Mouse (Mus musculus): Measurements from ENCODE around the gene Dis3. TPM values are rescaled to one million over a fixed set of nuclear protein-coding genes. Genes with fewer than 3 reads are reported as not detected.

The Dis3 gene
- polyA plus RNA-seq, 2 experiments, result 9.6 to 16.3 TPM

DNA sequence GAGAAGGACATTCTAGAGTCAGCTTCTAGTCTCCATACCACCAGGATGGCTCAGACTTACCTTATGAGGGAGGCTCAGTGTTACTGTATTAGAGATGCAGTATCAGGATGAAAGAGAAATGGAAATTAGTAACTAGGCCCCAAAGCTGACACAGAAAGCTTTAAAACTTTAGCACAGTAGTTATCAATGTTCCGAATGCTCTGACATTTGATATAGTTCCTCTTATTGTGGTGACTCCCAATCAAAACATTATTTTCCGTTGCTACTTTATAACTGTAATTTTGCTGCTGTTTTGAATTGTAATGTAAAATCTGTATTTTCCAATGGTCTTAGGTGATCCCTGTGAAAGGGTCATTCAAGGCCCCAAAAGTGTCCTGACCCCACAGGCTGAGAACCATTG, 7.1 kb upstream of the Dis3 start:
- WGBS (ENCODE audit: insufficient replicate concordance), result 72% methylated on average over 2 of the region's 2 CpGs
- Histone ChIP-seq H3K27ac (no peak overlapping the region), H3K36me3 (replicated peaks; ENCODE audit: control insufficient read depth, insufficient read depth, low read depth) (peaks cover 7% of the 10 kb centered on the region; the same call in 1 of the 2 replicates), H3K9me3 (ENCODE audit: control insufficient read depth, low read length) (no peaks in the 10 kb centered on the region), H3K4me3 (ENCODE audit: insufficient read depth in 1 of 2, low read depth in 2 of 2, low read length in 2 of 2) (no peak overlapping the region), H3K9ac (replicated peaks) (no peak overlapping the region), H3K27me3 (ENCODE audit: control insufficient read depth, insufficient read depth, low read length) (no peaks in the 10 kb centered on the region), H3K4me1 (replicated peaks; ENCODE audit: control insufficient read depth in 2 of 2, insufficient read depth in 2 of 2, low read length in 1 of 2) (0 out of 4 replicates have a peak, but pooled peaks cover 0 to 1% of the 10 kb centered on the region in 2 experiments), H3K4me2 (ENCODE audit: low read depth) (no peak overlapping the region)
- DNase-seq (ENCODE audit: low read depth in 3 of 3, low spot score in 3 of 3) (no peak), ATAC-seq (ENCODE audit: insufficient read depth) (no peak)
- TF ChIP-seq CTCF (IDR thresholded peaks at IDR 0.05; ENCODE audit: low read depth), result no peak
- TF ChIP-seq EP300 (IDR thresholded peaks at IDR 0.05; ENCODE audit: low read depth), result no peak

DNA sequence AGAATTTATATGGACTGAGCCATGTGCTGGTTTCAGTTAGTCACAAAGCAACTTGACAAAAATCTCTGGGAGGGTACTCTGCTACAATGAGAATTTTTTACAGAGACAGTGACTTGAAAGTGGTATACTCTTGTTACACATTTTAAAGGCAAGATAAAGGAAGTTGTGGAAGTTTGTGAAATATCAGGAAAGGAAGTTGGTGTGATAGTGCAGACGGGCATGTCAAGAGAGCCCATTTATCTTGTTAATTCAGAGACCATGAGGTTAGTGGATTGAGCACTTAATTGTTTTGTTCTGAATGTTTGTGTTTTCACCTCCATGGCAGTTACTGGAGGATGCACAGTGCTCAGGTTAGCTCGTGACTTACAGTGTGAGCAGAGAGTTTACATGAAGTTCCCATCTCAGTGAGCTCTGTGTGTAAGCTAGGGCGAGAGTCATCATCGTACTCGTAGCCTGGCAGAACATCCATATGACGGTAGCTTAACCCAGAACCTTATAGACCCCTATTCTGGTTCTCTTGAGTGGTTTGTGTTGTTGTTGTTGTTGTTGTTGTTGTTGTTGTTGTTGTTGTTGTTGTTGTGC, 5.1 kb upstream of the Dis3 start:
- no peak overlapping the region for H3K4me3 ChIP-seq (ENCODE audit: insufficient read depth in 1 of 2, low read depth in 2 of 2, low read length in 2 of 2)
- 0 out of 4 replicates have a peak, but pooled peaks cover 0 to 1% of the 10 kb centered on the region in 2 experiments for H3K4me1 ChIP-seq (replicated peaks; ENCODE audit: control insufficient read depth in 2 of 2, insufficient read depth in 2 of 2, low read length in 1 of 2)
- no peaks in the 10 kb centered on the region for H3K9me3 ChIP-seq (ENCODE audit: control insufficient read depth, low read length)
- no peaks in the 10 kb centered on the region for H3K27me3 ChIP-seq (ENCODE audit: control insufficient read depth, insufficient read depth, low read length)
- H3K9ac ChIP-seq (replicated peaks), result no peak overlapping the region
- no peak for ATAC-seq (ENCODE audit: insufficient read depth)
- DNase-seq (ENCODE audit: low read depth in 3 of 3, low spot score in 3 of 3), result no peak
- H3K27ac ChIP-seq, result no peak overlapping the region
- no peak overlapping the region for H3K4me2 ChIP-seq (ENCODE audit: low read depth)
- 61% methylated on average over 6 of the region's 6 CpGs for WGBS (ENCODE audit: insufficient replicate concordance)
- TF ChIP-seq EP300 (IDR thresholded peaks at IDR 0.05; ENCODE audit: low read depth) (no peak), CTCF (IDR thresholded peaks at IDR 0.05; ENCODE audit: low read depth) (no peak)
- peaks cover 7% of the 10 kb centered on the region; the same call in 1 of the 2 replicates for H3K36me3 ChIP-seq (replicated peaks; ENCODE audit: control insufficient read depth, insufficient read depth, low read depth)

DNA sequence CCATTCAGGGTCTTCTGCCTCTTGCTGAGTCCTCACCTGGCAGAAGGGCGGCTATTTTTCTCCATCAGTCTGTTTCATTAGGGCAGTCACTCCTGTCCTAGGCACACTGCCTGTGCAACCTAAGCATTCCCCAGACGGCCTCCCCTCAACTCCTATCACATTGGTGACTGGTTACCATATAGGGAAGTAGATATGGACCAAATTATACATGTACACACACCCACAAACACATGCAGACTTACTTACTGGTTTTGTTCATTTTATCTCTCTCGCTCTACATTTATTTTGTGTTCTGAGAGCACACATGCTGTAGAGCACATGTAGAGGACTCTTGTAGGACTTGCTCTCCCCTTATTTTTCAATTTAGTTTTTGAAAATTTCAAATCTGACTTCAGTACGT, 3.5 kb upstream of the Dis3 start:
- TF ChIP-seq EP300 (IDR thresholded peaks at IDR 0.05; ENCODE audit: low read depth) (no peak), CTCF (IDR thresholded peaks at IDR 0.05; ENCODE audit: low read depth) (no peak)
- no peak for DNase-seq (ENCODE audit: low read depth in 3 of 3, low spot score in 3 of 3)
- H3K36me3 ChIP-seq (replicated peaks; ENCODE audit: control insufficient read depth, insufficient read depth, low read depth), result peaks cover 7% of the 10 kb centered on the region; the same call in 1 of the 2 replicates

DNA sequence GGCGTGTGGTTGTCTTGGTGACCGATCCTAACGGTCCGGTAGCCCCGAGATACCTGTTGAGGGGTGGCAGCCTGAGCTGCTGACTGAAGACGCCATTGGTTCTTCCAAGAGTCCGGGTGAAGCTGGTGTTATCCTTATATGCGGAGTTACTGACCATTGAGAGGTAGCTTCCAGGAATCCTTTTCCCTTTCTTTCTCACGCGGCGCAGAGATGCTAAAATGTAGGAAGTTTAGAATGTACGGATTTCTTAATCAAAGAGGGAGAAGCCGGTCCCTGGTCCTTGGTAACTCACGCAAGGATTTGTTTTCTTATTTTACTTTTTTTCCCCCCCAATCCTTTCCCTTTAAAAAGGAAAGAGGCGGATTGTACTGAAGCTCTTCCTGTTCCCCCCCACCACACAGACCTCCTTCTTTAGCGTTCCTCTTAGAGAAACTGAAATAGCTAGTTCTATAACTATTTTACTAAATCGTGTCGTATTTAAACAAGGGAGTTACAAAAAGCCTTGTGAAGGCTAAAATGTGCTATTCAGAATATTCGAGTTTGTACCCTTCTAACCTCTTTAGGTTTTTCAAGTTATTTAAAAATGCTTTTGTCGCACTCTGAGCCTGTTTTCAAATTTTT, 507 bp upstream of the Dis3 start:
- Histone ChIP-seq H3K4me3 (ENCODE audit: insufficient read depth in 1 of 2, low read depth in 2 of 2, low read length in 2 of 2) (peak overlapping the region; percentile 90 to 99), H3K9me3 (ENCODE audit: control insufficient read depth, low read length) (no peaks in the 10 kb centered on the region), H3K4me1 (replicated peaks; ENCODE audit: control insufficient read depth in 2 of 2, insufficient read depth in 2 of 2, low read length in 1 of 2) (peaks cover 3% of the 10 kb centered on the region in 2 experiments; a peak in 1 of 4 replicates), H3K36me3 (replicated peaks; ENCODE audit: control insufficient read depth, insufficient read depth, low read depth) (peaks cover 18% of the 10 kb centered on the region), H3K4me2 (ENCODE audit: low read depth) (peak overlapping the region; percentile 87), H3K27ac (no peak overlapping the region), H3K9ac (replicated peaks) (peak overlapping the region; percentile 76), H3K27me3 (ENCODE audit: control insufficient read depth, insufficient read depth, low read length) (no peaks in the 10 kb centered on the region)
- ATAC-seq (ENCODE audit: insufficient read depth) (peak; percentile 17; the same call in 1 of the 2 replicates), DNase-seq (ENCODE audit: low read depth in 3 of 3, low spot score in 3 of 3) (peak in 1 of 3 experiments; percentile 20)
- no peak for TF ChIP-seq EP300 (IDR thresholded peaks at IDR 0.05; ENCODE audit: low read depth)
- no peak for TF ChIP-seq CTCF (IDR thresholded peaks at IDR 0.05; ENCODE audit: low read depth)
- 4% methylated on average over 20 of the region's 20 CpGs for whole genome bisulfite sequencing (ENCODE audit: insufficient replicate concordance)

More for the DNA sequence above, 3.5 kb upstream of the Dis3 start:
- ATAC-seq (ENCODE audit: insufficient read depth), result no peak
- Histone ChIP-seq H3K4me1 (replicated peaks; ENCODE audit: control insufficient read depth in 2 of 2, insufficient read depth in 2 of 2, low read length in 1 of 2) (peaks cover 3% of the 10 kb centered on the region in 2 experiments; a peak in 1 of 4 replicates), H3K27ac (no peak overlapping the region), H3K4me3 (ENCODE audit: insufficient read depth in 1 of 2, low read depth in 2 of 2, low read length in 2 of 2) (no peak overlapping the region), H3K9ac (replicated peaks) (no peak overlapping the region), H3K4me2 (ENCODE audit: low read depth) (no peak overlapping the region), H3K9me3 (ENCODE audit: control insufficient read depth, low read length) (no peaks in the 10 kb centered on the region), H3K27me3 (ENCODE audit: control insufficient read depth, insufficient read depth, low read length) (no peaks in the 10 kb centered on the region)
- 77% methylated on average over 4 of the region's 4 CpGs for WGBS (ENCODE audit: insufficient replicate concordance)

DNA sequence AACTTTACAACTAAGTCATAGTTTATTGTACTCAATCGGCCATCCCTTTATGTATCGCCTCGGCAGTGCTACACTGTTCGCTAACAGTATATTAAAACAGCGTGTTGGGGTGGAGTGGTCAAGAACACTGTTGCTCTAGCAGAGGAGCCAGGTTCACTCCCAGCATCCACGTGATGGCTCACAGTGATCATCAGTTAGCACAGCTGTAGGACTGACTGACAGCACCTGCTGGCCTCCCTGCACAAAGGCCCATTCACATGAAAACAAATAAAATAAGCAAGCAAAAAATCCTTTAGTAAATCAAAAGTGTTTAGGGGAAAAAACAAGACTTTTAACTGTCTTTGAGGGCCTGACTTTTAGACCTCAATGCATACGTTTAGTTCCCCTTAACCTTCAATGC, 10.6 kb downstream of the Dis3 start:
- H3K36me3 ChIP-seq (replicated peaks; ENCODE audit: control insufficient read depth, insufficient read depth, low read depth), result peaks cover 57% of the 10 kb centered on the region
- no peaks in the 10 kb centered on the region for H3K4me1 ChIP-seq (replicated peaks; ENCODE audit: control insufficient read depth in 2 of 2, insufficient read depth in 2 of 2, low read length in 1 of 2)
- H3K27ac ChIP-seq, result no peak overlapping the region
- DNase-seq (ENCODE audit: low read depth in 3 of 3, low spot score in 3 of 3), result no peak
- 87% methylated on average over 7 of the region's 7 CpGs for WGBS (ENCODE audit: insufficient replicate concordance)
- H3K9me3 ChIP-seq (ENCODE audit: control insufficient read depth, low read length), result no peaks in the 10 kb centered on the region
- no peak overlapping the region for H3K4me3 ChIP-seq (ENCODE audit: insufficient read depth in 1 of 2, low read depth in 2 of 2, low read length in 2 of 2)
- H3K9ac ChIP-seq (replicated peaks), result no peak overlapping the region
- no peaks in the 10 kb centered on the region for H3K27me3 ChIP-seq (ENCODE audit: control insufficient read depth, insufficient read depth, low read length)
- H3K4me2 ChIP-seq (ENCODE audit: low read depth), result no peak overlapping the region
- TF ChIP-seq CTCF (IDR thresholded peaks at IDR 0.05; ENCODE audit: low read depth), result no peak
- TF ChIP-seq EP300 (IDR thresholded peaks at IDR 0.05; ENCODE audit: low read depth), result no peak
- no peak for ATAC-seq (ENCODE audit: insufficient read depth)
